Mouse (Mus musculus) lung, adult 2 months (tissue): ENCODE measurements around the gene Ogfod3.

Source experiments
- CTCF ChIP-seq: fragments of 200-500 bp; IDR thresholded peaks from 2 replicates; pipeline ENCODE4 v1.5.1; 2011; ENCODE audit warnings: mild to moderate bottlenecking, low read length, control low read depth; ENCODE audit not compliant: insufficient read depth
- POLR2A ChIP-seq: fragments of 200-500 bp; IDR thresholded peaks from 2 replicates; pipeline ENCODE4 v1.6.1; 2011; ENCODE audit warnings: low read depth, mild to moderate bottlenecking, control low read depth, low read length, borderline replicate concordance; ENCODE audit errors: extremely low read depth

DNA sequence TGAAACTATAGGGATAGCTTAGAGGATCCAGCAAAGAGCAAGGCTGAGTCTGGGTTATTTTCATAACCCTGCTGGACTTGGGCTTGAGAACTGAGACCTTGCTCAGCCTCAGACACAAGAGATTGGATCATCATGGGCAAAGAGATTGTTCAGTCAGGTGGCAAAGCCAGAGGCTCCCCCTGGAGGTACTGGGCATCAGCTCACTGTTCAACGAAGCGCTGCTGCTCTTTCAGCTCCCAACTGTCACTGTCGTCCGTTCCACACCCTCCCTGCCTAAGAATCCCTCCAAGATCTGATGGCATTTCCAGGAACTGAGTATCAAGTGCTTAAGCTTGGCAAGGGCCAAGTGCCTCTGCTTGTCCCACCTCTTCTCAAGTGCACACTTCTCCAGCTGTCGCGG is 65.8 kb downstream of the Ogfod3 start:
- TF ChIP-seq CTCF (peak; percentile 32; the same call in 1 of the 2 replicates), POLR2A (no peak)
